Mouse (Mus musculus): ENCODE measurements at regions not wholly inside any gene's neighbourhood (a gene's known extent, or its start where the extent isn't known, plus 50 kb on each side); places are given as distances from the start of the nearest gene placed in this dataset.
A peak's percentile ranks its signal among the peaks of the same experiment; 100 is the strongest.

GRCm38 (mm10) chr10:50073185-50073980, 284.8 kb upstream of the Grik2 start:
- TF ChIP-seq CTCF (IDR thresholded peaks at IDR 0.05; ENCODE audit: borderline replicate concordance, extremely low read depth, insufficient read depth, insufficient read length), result no peak
- no peak for TF ChIP-seq POLR2A (IDR thresholded peaks at IDR 0.05; ENCODE audit: borderline replicate concordance, extremely low read depth, insufficient read depth, insufficient read length, poor library complexity, severe bottlenecking)
- DNase-seq (ENCODE audit: low read depth), result no peak

DNA sequence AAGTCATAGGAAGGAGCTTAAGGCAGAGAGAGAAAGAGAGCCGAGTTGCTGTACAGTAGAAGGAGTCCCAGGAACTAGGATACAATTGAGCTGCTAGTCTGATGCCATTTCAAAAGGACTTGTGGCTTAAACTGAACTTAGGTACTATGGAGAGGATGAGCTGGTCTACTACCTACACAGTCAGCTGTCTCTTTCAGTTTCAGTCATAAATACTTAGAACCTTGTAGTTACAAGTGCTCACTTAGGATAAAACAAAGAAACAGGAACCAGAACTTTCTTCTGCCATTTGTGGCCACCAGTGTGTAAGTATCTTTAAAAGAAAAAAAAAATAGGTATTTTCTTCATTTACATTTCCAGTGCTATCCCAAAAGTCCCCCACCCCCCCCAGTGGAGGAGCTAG, 283.3 kb upstream of the Grik2 start:
- TF ChIP-seq POLR2A (IDR thresholded peaks at IDR 0.05; ENCODE audit: borderline replicate concordance, extremely low read depth, insufficient read depth, insufficient read length, poor library complexity, severe bottlenecking) (no peak), CTCF (IDR thresholded peaks at IDR 0.05; ENCODE audit: borderline replicate concordance, extremely low read depth, insufficient read depth, insufficient read length) (no peak)
- DNase-seq (ENCODE audit: low read depth), result no peak

GRCm38 (mm10) chr10:50063392-50063791, 274.8 kb upstream of the Grik2 start:
- DNase-seq (ENCODE audit: low read depth), result peak; percentile 32
- TF ChIP-seq POLR2A (IDR thresholded peaks at IDR 0.05; ENCODE audit: borderline replicate concordance, extremely low read depth, insufficient read depth, insufficient read length, poor library complexity, severe bottlenecking) (no peak), CTCF (IDR thresholded peaks at IDR 0.05; ENCODE audit: borderline replicate concordance, extremely low read depth, insufficient read depth, insufficient read length) (no peak)

DNA sequence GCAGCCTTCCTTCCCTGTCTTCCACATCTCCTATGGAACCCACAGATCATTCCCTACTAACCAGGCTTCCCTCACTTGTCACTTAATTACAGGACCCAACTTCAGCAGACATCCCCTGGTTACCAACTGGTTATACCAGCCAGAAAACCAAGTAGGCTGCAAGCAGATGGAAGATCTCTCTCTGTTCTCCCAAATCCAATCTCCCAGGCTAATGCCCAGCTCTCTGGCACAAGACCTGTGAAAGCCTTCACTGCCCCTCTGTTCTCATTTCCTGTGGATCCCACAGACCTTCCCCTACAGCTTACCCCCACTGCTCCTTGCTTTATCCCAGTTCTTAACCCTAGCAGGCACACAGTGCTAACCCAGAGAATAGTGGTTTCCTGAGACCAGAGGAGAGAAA, 274.1 kb upstream of the Grik2 start:
- TF ChIP-seq CTCF (IDR thresholded peaks at IDR 0.05; ENCODE audit: borderline replicate concordance, extremely low read depth, insufficient read depth, insufficient read length) (no peak), POLR2A (IDR thresholded peaks at IDR 0.05; ENCODE audit: borderline replicate concordance, extremely low read depth, insufficient read depth, insufficient read length, poor library complexity, severe bottlenecking) (no peak)
- DNase-seq (ENCODE audit: low read depth), result no peak
